Mouse (Mus musculus): ENCODE results near the gene Cln6.
A peak's percentile ranks its signal among the peaks of the same experiment; 100 is the strongest.
"Not testable (repeated sequence)": the region's sequence is repeated elsewhere in the genome, so short reads cannot be mapped to it uniquely, and the experiment has no call there.

The Cln6 gene

DNA sequence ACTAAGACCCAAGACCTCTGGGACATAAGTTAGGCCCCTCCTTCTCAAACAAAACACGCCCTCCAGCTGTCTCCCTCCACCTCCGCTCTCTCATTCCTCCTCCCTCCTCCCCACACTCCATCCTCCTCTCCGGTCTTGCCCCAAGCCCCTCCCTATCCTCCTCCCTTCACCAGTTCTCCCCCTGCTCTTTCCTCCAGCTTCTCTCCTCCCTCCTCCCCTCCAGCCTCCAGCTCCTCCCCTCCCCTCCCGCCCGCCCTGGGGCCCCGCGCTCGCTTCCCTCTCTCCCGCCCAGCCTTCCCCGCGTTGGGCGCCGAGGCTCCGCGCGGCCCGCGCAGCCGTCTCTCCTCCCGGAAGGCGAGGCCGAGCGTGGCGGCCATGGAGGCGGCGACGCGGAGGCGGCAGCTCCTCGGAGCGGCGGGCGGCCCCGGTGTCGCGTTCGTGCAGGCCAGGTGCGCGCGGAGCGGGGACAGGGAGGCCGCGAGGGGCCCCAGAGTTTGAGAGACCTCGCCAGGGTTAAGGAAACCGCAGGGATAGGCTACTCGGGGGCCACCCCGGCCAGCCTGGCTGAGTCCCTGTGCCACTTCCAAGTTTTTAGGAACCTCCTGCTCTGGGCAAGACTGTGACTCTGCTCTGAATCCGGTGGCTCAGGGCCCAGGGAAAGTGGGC, at the start of gene Cln6:
Gene Cln6, plus strand, starts transcription at position 280 of the 666 bp plus-strand sequence.
- peak; percentile 95 for DNase-seq (ENCODE audit: low read depth, low spot score)

DNA sequence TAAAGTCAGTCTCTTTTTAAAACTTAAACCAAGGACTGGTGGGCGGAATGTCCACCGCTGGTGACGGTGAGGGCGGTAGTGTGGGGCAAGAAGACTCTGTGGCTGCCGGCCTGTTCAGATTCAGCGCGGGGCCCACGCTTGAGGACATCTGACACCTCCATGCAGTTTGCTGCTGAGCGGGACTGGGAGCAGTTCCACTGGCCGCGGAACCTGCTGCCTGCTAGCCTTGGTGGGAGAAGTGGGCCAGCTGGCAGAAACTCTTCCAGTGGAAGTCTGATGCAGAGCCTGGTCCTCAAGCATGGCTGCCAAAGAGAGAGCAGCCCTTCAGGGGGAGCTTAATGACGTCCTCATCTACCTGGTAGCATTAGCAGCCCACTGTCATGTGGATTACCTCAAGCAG, 48.7 kb upstream of the Cln6 start:
- no peak for DNase-seq (ENCODE audit: low read depth, low spot score)

DNA sequence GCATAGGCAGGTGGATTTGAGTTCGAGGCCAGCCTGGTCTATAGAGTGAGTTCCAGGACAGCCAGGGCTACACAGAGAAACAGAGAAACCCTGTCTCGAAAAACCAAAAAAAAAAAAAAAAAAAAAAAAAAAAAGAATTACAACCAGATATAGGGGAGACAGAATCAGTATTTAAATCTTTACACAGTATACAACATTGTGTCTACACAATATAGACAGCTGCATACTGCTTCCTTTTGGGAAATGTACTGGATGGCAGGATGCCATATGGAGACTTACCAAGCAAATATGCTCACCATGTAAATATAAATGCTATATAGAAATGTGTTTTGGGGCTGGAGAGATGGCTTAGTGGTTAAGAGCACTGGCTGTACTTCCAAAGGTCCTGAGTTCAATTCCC, 39.4 kb upstream of the Cln6 start:
- DNase-seq (ENCODE audit: low read depth, low spot score), result not testable (repeated sequence)

DNA sequence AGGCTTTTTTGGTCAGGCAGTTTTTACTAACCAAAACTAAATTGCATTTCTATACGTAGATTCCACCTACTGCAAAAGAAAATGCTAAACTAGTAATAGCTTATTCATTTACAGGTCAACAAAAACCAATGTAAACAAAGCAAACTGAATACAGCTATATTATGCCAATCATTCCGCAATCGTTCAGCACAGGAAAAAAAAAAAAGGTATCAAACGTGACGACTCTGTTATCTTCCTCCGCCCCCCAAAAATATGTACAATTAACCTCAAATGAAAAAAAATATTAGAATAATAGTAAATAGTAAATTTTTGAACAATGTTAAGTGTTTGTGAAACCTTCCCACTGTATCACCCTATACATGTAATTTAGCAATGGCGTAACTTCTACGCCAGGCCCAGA, 28.5 kb upstream of the Cln6 start:
- DNase-seq (ENCODE audit: low read depth, low spot score), result no peak

DNA sequence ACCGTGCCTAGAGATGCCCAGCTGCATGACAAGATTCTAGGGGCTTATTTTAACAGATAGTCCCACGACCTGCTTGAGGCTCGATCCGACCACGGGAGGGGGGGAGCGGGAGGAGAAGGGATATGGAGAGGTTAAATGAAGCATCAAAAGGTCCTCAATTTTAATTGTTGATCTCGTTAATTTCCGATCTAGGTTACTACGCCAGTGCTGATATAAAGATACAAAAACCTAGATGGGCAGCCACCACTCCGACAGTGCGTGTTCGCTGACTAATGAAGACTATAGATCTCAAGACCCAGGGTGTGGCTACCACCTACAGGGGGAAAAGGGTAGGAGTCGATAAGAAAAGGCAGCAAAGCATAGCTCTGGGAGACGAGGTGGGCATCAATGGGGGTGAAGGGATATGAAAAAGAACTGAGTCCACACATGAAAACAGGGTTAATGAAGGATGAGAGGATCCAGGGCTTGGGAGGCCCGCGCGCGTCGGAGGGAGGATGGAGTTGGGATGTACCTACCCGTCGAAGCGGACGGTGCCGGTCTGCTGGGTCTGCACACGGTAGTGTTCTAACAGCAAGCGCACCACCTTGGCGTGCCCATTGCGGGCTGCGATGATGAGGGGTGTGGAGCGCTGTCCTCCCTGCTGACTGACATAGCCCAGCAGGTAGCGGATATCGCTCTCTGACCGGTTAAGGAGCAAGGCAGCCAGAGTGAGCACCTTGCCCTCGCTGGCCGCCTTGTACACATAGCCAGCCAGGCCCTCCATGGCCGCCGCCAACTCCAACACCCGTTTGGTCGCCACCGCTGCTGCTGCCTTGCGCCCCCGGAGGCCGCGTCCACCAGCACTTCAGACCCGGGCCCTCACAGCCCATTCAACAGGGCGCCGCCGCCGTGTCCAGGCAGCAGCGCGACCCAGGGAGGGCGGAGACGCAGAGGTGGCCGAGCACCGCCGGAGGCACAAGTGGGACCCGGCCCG, 27.8 kb upstream of the Cln6 start:
- DNase-seq (ENCODE audit: low read depth, low spot score), result peak; percentile 56

DNA sequence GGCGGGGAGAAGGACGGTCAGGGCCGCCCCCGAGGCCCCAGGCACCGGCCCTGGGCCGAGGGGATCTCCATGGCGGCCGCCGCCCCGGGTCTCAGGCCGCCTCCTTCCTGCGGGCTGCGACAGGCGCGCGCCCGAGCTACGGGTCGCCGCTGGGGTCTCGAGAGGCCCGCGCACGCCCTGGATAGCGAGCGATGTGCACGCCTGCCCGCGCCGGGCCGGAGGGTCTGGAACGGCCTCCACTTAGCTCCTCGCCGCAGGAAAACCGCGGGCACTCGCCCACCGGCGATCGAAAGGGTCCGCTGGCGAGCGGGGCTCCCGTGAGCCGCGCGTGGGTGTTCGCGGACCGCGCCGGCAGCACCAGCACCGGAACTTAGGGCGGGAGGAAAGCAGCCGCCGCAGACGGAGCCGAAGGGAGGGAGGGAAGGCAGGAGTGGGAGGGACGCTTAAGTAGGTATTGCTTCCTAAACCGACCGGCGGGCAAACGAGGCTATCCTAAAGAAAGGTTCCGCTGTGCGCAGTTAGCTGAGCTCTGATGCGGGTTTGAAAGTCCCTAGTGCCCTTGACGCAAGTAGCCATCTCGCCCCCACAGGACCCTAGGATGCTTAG, 27.0 kb upstream of the Cln6 start, which contains the start of gene Fem1b:
Gene Fem1b, minus strand, starts transcription at position 419 of the 606 bp plus-strand sequence.
- DNase-seq (ENCODE audit: low read depth, low spot score), result peak; percentile 97

DNA sequence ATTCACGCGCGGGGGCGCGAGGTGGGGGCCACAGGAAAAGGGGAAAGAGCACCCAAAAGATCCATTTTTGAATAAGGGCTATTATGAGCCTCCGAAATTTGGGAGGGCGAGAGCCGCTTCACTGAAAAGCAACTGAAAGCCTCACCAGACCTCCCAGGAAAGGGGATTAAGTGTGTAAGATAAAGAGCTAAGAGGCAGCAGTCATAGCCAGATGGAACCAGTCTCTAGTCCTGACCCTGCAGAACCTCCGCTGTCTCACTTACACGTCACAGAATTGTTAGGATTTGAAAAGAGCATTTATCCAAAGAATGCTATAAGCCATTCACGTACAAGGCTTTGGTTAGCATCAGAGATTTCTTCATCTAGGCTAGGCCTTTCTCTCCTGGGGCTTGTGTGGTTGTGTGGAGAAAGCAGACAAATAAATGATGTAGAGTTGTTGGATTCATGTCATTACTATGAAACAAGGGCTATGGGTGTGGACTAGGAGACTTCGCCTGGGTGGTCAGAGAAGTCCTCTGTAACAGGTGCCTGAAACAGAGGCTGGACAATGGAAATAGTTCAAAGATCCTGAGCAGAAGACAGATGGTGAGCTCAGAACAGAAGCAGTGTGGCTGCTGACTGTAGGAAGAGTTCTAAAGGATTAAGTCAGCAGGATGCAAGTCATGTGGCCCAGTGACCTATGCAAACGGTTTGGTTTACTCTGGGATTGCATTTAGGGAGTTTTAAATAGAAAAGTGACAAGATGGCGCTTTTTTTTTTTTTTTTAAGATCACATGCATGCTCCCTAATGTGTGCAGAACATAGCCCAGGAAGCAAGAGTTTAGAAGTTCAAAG, 26.2 kb upstream of the Cln6 start:
- peak; percentile 70 for DNase-seq (ENCODE audit: low read depth, low spot score)

DNA sequence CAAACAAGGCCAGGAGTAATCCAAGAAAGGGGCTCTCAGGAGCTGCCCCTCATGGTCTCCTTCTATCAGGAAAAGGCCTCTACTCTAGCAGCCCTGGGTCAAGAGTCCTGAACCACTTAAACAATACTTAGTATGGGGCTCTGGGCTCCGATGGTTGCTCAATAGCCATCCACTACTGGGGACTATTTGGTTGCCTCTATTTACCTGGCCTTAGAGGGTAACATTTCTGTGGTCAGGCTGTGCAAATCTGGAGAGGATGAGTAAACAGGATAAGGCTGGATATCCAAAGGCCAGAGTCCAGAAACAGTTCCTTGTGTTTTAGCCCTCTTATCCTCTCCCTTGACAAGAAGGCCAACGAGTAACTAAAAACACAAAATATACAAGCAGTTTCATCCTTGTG, 23.8 kb upstream of the Cln6 start:
- DNase-seq (ENCODE audit: low read depth, low spot score), result no peak

DNA sequence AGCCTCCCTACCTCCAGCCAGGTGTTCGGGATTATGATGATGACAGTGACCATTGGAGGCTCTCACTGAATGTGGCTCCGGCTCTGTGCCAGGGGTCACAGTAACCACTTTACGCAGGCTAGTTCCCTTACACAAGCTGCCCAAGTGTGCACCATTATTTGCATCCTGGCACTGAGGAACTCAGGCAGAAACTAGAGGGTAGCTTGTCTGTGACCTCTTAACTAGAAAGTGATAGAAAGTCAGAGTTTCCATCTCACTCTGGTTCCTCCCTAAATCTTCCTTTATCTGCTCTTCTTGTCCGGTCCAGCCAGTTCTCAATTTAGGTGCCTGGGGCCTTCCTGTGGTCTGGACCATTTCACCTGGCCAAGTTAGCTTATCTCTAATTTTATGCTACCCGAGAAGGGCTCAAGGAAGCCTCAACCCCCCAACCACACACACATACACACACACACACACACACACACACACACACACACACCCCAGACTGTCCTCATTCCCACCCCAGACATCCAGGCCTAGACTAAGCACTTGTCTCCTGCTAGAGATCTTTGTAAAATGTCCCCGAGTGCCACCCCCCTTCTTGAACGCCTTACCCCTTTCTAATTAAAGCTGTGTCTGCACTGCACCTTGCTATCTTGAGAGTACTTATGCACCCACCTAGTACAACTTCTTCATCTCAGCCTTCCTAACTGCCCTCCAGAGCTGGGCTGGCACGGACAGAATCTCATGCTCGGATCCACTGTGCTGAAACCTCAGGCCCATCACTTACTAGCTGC, 22.1 kb upstream of the Cln6 start:
- no peak for DNase-seq (ENCODE audit: low read depth, low spot score)

DNA sequence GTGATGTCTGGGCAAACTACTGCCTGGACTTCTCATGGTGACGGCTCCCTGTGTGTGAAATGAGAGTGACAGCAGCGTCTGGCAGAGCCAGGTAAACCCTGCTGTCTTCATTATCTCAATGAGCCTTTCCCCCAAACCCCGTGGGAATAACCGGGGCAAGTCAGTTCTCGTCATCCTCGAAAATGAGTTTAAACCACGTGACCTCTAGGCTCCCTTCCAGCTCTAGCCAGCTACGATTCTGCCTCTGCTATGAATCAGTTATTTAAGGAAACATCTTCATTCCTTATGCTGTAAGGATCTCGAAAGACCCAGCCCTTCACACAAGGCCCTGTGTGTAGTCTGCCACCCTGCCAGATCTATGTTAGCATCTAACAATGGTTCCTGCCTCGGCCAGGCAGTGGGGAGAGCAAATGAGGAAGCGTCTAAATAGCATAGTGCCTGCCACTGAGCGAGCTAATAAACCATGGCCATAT, 21.4 kb upstream of the Cln6 start:
- no peak for DNase-seq (ENCODE audit: low read depth, low spot score)

DNA sequence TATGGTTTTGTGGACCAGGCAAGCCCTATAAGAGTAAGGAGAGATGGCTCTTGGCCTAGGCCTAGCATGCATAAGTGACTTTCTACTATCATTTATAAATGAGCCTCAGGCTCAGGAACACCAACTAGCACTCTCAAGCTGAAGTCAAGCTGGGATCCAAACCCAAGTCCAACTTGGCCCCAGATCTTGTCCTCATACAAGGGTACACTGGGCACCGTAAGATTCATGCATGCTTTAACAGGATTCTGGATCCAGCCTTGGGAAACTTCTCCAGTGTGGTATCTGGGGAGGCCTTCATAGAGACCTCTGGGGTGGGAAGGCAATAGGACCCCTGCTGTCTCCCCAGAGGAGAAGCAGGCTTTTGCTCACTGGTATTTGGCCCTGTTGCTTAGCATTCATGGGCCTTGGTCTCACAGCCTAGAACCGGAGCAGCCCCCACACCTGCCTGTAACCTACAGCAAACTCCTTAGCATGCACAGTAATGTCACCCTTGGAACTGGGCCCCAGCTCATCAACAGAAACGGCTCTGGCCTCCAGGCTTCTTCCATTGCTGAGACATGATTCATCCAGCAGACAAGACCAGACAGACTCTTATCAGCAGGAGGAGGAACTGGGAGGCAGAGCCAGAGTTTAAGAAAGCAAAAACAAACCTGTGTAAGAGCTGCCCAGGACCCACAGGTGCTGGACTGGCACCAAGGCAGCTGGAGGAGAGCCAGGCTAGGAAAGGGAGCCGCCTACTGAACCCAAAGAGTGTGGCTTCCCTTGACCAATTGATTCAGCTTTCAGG, 20.6 kb upstream of the Cln6 start:
- no peak for DNase-seq (ENCODE audit: low read depth, low spot score)

DNA sequence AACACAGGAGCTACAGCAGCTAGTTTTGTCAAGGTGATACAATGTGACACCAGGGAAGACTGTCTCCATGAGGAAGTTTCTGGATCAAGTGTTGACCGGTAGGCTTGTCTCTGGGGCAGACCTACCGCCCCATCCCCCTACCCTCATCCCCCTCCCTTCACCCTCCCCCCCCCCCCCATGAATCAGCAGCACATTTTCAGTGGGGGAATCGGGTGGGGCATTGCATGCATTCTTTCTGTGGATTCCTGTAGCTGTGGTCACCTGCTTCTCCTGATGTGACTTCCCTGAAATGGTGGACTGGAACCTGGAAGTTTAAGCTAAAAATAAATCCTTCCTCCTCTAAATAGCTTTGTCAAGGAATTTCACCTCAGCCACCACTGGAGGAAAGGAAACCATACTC, 19.1 kb upstream of the Cln6 start:
- peak; percentile 80 for DNase-seq (ENCODE audit: low read depth, low spot score)

DNA sequence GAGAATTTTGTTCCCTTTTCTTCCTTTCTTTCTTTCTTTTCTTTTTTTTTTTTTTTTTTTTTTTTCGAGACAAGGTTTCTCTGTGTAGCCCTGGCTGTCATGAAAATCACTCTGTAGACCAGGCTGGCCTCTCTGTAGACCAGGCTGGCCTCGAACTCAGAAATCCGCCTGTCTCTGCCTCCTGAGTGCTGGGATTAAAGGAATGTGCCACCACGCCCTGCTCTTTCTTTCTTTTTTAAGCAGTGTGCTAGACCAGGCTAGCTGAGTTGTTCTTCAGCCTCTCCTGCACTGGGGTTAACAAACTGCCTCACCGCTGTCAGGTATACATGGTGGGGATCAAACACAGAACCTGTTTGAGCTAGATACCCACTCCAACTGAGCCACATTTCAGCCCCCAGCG, 18.7 kb upstream of the Cln6 start:
- peak; percentile 67 for DNase-seq (ENCODE audit: low read depth, low spot score)

DNA sequence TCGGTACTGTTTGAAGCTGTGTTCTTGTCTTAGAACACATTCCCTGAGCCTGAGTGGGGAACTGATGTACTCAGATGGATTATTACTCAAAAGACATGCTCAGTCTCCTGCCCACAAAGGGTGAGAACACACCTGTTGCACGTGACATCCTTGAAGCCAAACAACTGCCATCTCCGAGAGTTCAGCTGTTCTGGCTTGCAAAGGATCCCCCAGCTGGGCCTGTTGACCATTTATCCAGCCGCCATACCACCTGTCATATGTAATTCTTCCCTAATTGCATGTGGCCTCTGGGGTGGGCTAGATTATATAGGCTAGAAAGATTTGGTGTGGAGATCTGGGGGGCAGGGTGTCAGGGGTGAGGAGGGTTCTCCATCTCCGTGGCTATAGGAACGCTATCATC, 17.8 kb upstream of the Cln6 start:
- DNase-seq (ENCODE audit: low read depth, low spot score), result no peak

DNA sequence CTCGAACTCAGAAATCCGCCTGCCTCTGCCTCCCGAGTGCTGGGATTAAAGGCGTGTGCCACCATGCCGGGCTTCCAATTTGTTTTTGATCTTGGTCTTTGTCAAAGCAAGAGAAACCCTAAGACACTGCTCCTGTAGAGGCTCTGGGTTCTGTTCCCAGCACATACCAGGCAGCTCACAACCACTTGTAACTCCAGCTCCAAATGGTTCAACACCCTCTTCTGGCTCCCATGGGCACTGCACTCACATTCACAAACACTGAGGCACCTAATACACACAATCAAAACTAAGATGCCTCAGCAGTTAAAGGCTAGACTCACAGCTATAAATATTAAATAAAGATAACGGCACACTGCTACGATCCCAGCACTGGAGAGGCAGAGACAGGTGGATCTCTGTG, 16.8 kb upstream of the Cln6 start:
- peak; percentile 56 for DNase-seq (ENCODE audit: low read depth, low spot score)

DNA sequence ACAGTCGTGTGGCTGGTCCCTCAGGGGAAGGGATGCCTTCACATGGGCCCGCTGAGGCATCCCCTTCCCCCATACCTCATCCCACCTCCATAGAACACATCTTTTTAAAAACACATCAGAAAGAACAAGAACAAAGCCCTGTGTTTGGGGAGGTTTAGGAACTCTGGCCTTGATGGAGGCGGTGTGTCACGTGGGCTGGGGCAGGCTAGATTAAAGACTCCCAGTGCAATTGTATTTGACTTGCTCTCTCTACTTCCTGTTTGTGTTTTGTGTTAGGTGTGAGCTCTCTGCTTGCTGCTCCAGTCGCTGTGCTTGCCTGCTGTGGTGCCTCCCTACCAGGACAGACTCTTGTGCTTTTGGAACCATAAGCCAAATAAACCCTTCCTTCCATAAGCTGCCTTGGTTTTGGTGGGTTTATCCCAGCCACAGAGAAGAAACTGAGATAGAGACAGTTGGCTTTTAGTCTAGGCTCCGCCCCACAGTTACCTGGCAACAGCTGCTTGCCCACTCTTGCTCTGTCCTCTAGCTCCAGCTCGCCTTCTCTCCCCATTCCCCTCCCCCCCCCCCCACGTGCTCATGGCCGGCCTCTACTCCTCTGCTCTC, 12.7 kb upstream of the Cln6 start:
- DNase-seq (ENCODE audit: low read depth, low spot score), result peak; percentile 80

DNA sequence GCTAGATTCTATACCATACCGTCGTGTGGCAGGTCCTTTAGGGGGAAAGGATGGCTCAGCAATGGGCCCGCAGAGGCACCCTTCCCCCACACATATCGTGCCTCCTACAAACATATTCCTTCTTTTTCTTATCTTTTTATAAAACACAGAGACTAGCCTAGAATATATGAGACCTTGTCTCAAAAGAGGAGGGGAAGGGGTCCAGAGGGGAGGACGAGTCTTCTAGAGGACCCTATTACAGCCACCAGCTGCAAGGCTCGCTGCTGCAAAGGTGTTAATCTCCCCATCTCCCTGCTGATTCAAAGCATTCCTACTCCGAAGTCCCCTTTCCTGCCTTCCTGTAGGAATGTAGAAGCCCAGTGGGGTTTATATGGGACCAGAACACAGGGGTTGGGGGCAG, 12.1 kb upstream of the Cln6 start:
- no peak for DNase-seq (ENCODE audit: low read depth, low spot score)

DNA sequence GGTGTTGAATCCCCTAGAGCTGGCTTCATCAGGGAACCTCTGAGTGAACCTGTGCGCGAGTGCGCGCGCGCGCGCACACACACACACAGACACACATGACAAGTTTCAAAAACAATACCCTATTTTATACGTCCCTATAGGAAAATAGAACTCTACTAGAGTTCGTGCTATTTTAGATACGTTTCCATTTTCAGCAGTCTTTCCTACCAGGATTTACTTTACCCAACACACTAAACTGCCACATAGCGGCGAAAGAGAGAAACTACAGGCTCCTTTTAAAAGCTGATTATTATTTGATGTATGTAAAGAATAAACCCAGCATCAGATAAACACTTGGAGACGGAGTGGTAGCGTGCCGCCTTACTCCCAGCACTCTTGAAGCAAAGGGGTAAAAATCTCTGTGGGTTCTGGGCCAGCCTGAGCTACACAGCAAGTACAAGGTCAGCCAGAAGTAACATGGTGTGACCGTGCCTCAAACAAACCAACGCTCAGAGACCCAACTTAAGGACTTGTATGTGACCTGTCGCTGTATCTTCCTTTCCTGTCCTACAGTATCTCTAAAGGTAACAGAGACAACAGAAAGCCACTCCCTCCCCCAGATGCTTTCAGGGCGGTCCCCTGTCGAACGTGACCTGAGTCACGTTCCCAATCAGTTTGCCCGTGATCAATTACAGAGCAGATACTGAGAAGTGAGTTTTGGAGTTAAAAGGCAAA, 10.5 kb upstream of the Cln6 start:
- peak; percentile 67 for DNase-seq (ENCODE audit: low read depth, low spot score)

DNA sequence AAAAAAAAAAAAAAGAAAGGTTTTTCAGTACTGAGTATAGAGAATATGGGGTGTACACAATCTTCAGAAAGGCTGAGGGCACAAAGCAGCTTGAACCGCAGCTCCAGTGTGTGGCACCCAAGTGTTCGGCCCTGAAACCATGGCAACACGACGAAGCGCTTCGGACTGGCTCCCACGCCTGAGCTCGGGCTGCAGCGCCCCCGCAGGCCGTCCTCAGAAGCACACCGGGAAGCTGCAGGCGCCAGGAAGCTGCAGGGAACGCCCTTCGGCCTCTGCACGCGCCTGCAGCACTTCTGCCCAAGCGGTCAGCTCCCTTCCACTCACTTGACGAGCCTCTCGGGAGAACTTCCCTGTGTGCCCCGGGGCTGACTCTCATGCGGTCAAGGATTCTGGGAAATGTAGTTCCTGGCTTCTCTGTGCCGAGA, 9.9 kb upstream of the Cln6 start:
- peak; percentile 99 for DNase-seq (ENCODE audit: low read depth, low spot score)

Data from ZHBTc4 (cell line).